Mouse (Mus musculus): ENCODE results near the gene D430042O09Rik.

D430042O09Rik gene

DNA sequence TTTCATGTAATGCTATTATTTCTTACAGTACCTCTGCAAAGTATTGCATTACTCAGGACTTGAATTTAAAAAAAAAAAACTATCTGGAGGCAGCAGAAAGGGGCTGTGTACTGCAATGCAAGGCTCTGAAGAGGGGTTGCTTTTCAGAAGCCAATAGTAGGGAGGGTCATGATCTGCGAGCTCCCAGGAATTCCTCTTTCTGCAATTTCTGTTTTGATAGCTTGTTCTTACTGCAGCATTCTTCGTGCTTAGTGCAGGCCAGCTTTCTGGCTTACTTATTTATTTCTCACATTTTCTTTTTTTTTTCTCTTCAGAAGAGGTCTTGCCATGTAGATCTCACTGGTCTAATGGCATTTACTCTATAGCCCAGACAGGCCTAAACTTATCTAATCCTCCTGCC lies 32.8 kb downstream of the D430042O09Rik start:
- DNase-seq (ENCODE audit: low spot score) = no peak

DNA sequence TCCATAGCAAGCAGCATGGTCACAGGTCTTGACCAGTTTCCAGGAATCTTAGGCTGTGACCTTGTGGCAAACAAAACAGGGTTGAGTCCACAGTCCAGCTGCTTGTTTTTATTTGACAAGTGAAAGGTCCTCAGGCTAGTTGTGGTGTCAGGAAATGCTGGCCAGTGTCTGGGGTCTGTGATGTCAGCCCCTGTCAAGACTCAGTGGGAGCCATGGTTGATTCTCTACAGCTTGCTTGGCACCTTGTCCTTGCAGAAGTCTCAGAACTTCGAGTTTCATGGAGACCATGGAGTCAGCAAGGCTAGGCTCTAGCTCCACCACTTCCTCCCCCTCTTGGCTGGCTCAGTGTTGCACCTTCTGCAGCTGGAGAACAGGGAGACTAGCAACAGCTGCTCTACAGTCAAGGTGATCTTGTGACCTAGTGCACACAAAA lies 33.6 kb downstream of the D430042O09Rik start:
- DNase-seq (ENCODE audit: low spot score) = no peak

GRCm38 (mm10) chr7:125744774-125745173 lies 37.1 kb downstream of the D430042O09Rik start:
- DNase-seq (ENCODE audit: low spot score) = no peak

DNA sequence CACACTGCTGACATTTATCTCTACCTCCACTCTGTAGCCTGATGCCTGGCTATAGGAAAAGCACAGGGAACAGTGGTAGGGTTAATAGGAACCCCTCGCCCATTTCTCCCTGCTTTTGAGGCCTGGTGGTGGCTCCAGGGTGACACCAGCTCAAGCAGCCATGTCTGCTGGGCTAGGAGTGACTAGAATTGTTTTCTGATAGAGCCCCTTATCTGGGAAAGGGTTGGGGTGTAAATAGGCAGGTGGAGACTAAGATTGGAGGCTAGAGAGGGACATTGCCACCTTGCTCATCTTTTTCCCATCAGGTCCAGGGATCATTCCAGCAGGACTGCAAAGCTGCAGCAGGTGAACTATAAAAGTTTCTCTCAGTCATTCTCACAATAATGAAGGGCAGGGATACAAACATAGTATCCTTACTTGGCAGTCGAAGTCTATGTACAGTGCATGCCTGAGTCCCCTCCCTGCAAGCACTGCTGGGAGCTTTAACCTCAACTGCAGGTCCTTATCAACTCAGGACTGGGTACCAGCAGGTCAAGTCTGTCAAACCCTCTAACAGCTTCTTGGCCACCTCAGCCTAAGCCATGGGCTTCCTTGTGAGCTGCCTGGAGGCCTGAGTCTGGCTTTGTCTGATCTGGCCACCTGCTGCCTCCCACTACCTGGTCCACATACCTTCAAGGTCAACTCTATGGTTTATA lies 39.1 kb downstream of the D430042O09Rik start:
- DNase-seq (ENCODE audit: low spot score) = no peak

DNA sequence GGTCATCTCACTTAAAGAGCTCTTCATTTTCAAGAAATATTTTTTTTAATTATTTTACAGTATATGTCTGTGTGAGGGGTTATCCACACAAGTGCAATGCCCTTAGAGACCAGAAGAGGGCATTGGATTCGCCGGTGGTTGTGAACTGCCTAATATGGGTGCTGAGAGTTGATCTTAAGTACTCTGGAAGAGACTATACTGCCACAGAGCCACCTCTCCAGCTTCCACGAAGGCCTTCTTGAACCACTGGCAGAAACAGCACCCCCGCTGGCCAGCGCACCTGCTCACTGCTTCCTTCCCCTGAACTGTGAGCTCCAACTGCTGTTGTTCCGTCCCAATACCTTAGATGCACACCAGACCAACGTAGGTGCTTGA lies 39.6 kb downstream of the D430042O09Rik start:
- DNase-seq (ENCODE audit: low spot score) = no peak

DNA sequence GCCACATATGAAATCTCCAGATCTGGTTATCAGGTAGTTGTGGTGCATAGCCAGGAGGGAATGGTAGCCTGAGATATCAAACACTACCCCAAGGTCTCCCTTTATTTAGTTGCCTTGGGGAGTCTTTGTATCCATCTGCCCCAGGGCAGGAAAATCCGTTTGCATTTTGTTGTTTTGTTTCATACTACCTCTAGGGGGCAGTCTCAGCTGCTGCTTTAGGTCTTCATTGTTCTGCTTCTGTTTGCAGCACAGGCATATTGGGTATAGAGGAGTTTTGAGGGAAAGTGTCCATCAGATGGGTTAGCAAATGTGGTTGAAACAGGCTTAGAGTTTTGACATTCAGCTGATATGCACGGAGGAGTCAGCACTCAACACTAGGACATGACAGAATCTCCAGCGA lies 40.5 kb downstream of the D430042O09Rik start:
- no peak for DNase-seq (ENCODE audit: low spot score)

GRCm38 (mm10) chr7:125752699-125753325 lies 45.1 kb downstream of the D430042O09Rik start:
- DNase-seq (ENCODE audit: low spot score) = no peak

DNA sequence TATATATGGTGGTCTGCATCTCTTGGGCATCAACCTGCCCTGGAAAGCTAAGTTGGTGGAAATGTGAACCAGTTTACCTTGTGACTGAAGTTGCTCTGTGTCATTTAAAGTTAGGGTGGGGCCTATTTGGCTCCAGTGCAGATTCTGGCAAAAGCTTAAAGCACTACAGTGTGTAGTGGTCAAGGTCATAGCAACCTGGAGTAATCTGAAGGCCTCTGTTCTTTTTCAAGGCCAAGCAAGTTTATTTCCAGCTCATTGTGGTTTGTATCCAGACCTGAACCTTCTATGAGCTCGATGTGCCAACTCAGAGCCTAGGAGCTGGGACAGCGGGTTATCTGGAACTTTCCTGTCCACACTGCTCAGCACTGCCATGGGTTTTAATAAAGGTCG lies 45.6 kb downstream of the D430042O09Rik start:
- no peak for DNase-seq (ENCODE audit: low spot score)

DNA sequence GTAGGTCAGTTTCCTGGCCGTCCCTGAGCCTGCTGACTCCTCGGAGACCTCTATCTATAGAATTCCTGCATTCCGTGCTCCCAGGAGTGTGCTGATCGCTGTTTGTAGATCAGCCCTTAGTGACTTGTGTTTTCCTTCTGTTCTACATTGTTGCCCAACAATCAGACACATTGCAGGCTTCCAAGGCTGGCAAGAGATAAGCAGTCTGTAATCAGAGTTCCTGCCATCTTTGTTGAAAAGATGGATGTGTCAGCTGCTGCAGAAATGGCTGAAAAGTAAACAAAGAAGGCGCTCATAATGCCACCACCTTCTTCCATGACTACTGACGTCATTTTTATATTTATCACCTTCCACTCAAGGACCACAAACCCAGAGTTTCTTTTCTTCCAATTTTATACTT lies 49.1 kb downstream of the D430042O09Rik start:
- no peak for DNase-seq (ENCODE audit: low spot score)

DNA sequence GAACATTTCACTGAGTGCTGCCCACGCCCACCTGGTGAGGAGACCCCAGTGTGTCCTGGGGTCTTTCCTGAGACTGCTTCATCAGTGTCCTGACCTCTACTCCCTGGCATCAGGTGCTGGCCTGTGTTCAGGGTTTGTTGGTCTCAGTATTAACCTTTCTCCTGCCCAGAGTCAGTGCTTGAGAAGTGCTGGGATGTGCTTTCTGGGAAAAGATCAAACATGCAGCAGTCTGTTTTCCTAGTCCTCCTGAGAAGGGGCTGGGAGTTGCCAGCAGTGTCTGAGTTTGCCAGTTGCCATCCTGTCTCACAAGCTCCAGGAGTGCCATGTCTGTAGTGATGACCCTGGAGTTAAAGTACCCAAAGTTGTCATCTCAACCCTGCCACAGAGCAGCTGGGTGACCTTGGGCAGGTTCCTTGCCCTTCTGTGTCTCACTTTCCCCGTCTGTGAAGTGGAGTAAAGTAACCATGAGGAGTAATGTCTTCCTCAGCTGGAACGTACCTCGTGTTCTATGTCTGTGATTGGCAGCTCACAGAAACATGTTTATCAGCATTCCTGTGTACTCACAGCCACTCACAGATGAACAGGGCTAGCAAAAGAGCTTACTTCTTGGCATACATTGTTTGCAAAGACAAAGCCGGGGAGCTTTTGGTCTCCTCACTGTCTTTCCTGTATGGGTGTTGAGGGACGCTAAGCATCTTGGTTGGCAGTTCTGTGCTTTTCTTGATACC lies 50.4 kb downstream of the D430042O09Rik start:
- DNase-seq (ENCODE audit: low spot score) = no peak

GRCm38 (mm10) chr7:125762289-125762688 lies 54.6 kb downstream of the D430042O09Rik start:
- DNase-seq (ENCODE audit: low spot score) = no peak

DNA sequence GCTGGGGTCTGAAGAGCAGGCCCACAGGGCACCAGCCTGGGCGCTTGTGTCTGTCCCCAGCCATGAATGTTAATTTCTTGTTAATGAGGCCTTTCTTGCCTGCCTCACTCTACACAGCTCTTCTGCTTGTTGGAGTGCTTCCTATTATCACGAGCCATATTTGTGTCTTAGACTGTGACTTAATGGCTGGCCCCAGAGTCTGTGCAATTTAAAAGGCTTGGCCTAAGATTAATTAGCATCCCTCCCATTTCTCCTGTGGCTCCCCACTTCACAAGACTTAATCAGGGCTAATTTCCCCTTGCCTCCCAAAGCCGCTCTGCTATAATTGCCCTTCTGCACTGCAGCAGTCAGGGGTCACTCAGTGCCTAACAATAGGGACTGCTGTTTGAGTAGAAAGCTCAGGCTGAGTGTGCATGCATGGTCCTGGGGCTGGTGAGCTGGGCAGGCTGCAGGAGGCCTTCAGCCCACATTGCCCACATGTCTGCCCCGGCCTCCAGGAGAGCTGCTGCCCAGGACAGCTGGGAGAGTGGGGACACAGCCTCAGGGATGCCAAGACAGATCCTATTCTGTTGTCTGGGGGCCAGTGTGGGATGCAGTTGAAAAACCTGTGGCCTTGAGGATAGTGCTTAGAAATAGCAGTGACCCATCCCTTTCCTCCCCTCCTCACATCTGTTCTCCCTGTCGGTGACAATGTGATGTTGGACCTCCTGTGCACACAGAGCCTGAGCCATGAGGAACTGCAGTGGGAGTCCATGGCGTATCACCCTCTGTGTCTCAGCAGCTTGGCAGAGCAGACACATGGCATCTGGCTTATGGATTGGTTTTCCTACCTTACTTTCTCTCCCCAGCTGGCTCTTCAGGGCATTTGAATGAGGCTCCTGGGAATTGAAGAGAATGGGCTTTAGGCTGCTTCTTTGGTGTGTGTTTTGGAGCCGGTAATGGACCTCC lies 55.5 kb downstream of the D430042O09Rik start:
- DNase-seq (ENCODE audit: low spot score) = no peak

- no peak for DNase-seq (ENCODE audit: low spot score)
Observed at GRCm38 (mm10) chr7:125764373-125764772, 56.7 kb downstream of the D430042O09Rik start.

GRCm38 (mm10) chr7:125766976-125767831 lies 59.5 kb downstream of the D430042O09Rik start:
- no peak for DNase-seq (ENCODE audit: low spot score)

GRCm38 (mm10) chr7:125772961-125773571 lies 65.4 kb downstream of the D430042O09Rik start:
- DNase-seq (ENCODE audit: low spot score) = no peak

GRCm38 (mm10) chr7:125783206-125783605 lies 75.5 kb downstream of the D430042O09Rik start:
- DNase-seq (ENCODE audit: low spot score) = no peak

DNA sequence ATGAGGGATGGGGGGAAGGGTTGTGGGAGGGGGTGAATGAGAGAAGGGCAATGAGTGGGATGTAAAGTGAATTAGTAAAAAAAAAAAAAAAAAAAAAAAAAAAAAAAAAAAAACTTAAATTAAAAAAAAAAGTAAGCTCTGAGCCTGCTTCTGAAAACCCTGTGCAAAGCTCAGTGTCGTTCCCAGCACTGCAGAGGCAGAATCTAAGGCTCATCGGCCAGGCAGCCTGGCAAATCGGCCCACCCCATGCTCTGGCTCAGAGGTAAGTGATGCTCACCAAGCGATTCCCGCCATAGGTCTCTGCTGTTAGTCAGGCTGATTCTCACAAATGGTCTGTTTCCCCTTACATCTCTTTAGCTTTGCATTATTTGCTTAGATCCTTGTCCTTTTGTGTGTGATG lies 78.4 kb downstream of the D430042O09Rik start:
- DNase-seq (ENCODE audit: low spot score) = no peak

DNA sequence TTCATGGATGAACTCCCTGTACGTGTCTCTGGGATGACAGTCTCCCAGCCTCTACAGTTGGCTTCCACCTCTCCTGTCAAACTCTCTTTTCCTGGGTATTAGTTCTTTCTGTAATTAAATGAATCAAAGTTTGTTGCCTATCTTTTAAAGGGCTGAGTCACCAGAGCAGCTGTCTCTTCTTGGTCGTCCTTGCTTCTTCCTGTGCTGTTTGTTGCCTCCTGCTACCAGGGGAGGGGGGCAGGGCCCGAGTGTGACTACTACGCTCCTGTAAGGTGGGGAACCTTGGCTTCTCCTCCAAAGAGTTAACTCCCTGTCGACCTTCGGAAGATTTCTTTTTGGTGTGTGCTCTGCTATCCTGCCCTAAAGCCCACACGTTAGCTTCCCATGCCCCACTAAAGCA lies 79.4 kb downstream of the D430042O09Rik start:
- DNase-seq (ENCODE audit: low spot score) = no peak

GRCm38 (mm10) chr7:125790039-125790438 lies 82.4 kb downstream of the D430042O09Rik start:
- DNase-seq (ENCODE audit: low spot score) = no peak

- DNase-seq (ENCODE audit: low spot score) = no peak
Observed at GRCm38 (mm10) chr7:125806571-125806970, 98.9 kb downstream of the D430042O09Rik start.

DNA sequence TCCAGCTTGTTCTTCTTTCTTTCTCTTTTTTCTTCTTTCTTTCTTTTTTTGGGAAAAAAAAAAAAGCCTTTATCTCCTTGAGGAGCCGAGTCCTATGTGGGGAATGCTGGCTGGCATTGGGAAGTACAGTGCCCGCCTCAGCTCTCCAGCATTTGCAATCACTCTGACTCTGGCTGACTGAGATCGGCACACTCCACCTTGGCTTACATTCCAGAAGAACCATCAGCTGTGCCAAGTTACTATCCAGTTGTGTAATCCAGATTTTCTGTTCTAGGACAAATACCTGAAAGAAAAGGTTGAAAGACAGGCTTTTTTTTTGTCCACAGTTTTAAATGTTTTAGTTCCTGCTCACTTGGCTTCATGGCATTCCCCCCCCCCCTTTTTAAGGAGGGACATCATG lies 100.5 kb downstream of the D430042O09Rik start:
- DNase-seq (ENCODE audit: low spot score) = no peak
